In genomic region chr4:125017431-125017830, GRCm38 (mm10) we compare ENCODE assay signal across 20 mouse cellular contexts. TPM values are rescaled to one million over a fixed set of nuclear protein-coding genes. Genes with fewer than 3 reads are reported as not detected.
DNase-seq lines count a peak whose midpoint lies in the region; ATAC-seq and TF ChIP-seq lines count a peak whose summit lies in the region.
"Had no signal": no experiment of that assay in that cellular context is flagged by ENCODE, and none has a peak within 500 bp of the region (broad histone marks: within the 10 kb centered on the region; RNA-seq: fewer than 3 reads in every experiment).

No protein-coding gene starts in this region.

- peak; percentile 24; the same call in 1 of the 2 replicates for TF ChIP-seq POLR2A in testis, adult 2 months (IDR thresholded peaks at IDR 0.05; ENCODE audit: control insufficient read depth, low read depth, low read length)

- H3K27me3 ChIP-seq in lung, embryonic 14.5 days (ENCODE audit: insufficient read depth, low read length) = no peaks in the 10 kb centered on the region
- no peaks in the 10 kb centered on the region for H3K27me3 ChIP-seq in testis, adult 2 months (ENCODE audit: control insufficient read depth, insufficient read depth, low read length)
- H3K27me3 ChIP-seq: forebrain, embryonic 15.5 days; Patski had no signal

- H3K27ac ChIP-seq in lung, embryonic 14.5 days (ENCODE audit: low read depth) = no peak overlapping the region
- peak overlapping the region; percentile 43 for H3K27ac ChIP-seq in testis, adult 2 months (ENCODE audit: control insufficient read depth, insufficient read depth, low read depth, low read length)
- H3K27ac ChIP-seq: embryonic facial prominence, embryonic 15.5 days; forebrain, embryonic 15.5 days; liver, embryonic 12.5 days had no signal

- intact Hi-C loops in left cerebral cortex, postnatal 4 days (cut with DNase I) = no loop called here
- intact Hi-C loops in left cerebral cortex, postnatal 14 days (cut with DNase I) = no loop called here

- 67% methylated on average over 11 of the region's 11 CpGs for WGBS in lung, embryonic 14.5 days

- H3K9me3 ChIP-seq in lung, embryonic 14.5 days (ENCODE audit: low read depth, low read length) = no peaks in the 10 kb centered on the region
- H3K9me3 ChIP-seq: embryonic facial prominence, embryonic 15.5 days; forebrain, embryonic 15.5 days; liver, embryonic 12.5 days; megakaryocyte, embryonic 14.5 days had no signal

- no peak overlapping the region for H3K9ac ChIP-seq in lung, embryonic 14.5 days
- H3K9ac ChIP-seq: embryonic facial prominence, embryonic 15.5 days; forebrain, embryonic 15.5 days; liver, embryonic 12.5 days had no signal

- no peak overlapping the region for H3K4me3 ChIP-seq in lung, embryonic 14.5 days (ENCODE audit: low read depth, low read length)
- H3K4me3 ChIP-seq in testis, adult 2 months (ENCODE audit: control insufficient read depth, low read depth, low read length) = no peak overlapping the region
- H3K4me3 ChIP-seq: embryonic facial prominence, embryonic 15.5 days; forebrain, embryonic 15.5 days; liver, embryonic 12.5 days; megakaryocyte, embryonic 14.5 days had no signal

- peak; percentile 57 for DNase-seq in left cerebral cortex, postnatal 4 days
- no peak for DNase-seq in left cerebral cortex, postnatal 14 days (ENCODE audit: low spot score in 2 of 2)
- peak; percentile 79 to 84 for DNase-seq in adrenal gland, postnatal 36 days
- peak; percentile 27 for DNase-seq in lung, embryonic 14.5 days
- no peak for DNase-seq in cerebellum, adult 11-12 months
- no peak for DNase-seq in thymus, postnatal 0 days (ENCODE audit: low spot score)
- DNase-seq: cerebellum, adult 9-11 months; gastrocnemius, postnatal 25 days; spleen, adult 18-20 months; thymus, adult 18-20 months had no signal

- no peak overlapping the region for H3K4me2 ChIP-seq in lung, embryonic 14.5 days
- H3K4me2 ChIP-seq: embryonic facial prominence, embryonic 15.5 days; forebrain, embryonic 15.5 days; liver, embryonic 12.5 days had no signal

- TF ChIP-seq CTCF in lung, embryonic 14.5 days (IDR thresholded peaks at IDR 0.05; ENCODE audit: low read depth) = no peak
- TF ChIP-seq CTCF in testis, adult 2 months (IDR thresholded peaks at IDR 0.05; ENCODE audit: control insufficient read depth, insufficient read depth, insufficient replicate concordance, low read depth, low read length) = no peak

- no peaks in the 10 kb centered on the region for H3K36me3 ChIP-seq in lung, embryonic 14.5 days (ENCODE audit: insufficient read depth)
- H3K36me3 ChIP-seq in testis, adult 2 months (ENCODE audit: control insufficient read depth, insufficient read depth, low read length) = no peaks in the 10 kb centered on the region
- H3K36me3 ChIP-seq: embryonic facial prominence, embryonic 15.5 days; forebrain, embryonic 15.5 days; liver, embryonic 12.5 days had no signal

- no peak for ATAC-seq in lung, embryonic 14.5 days (ENCODE audit: insufficient read depth)
- no peak for ATAC-seq in CD4-positive, CD25-positive, alpha-beta regulatory T cell, adult 4 months
- ATAC-seq: forebrain, embryonic 15.5 days; intestine, postnatal 0 days; liver, embryonic 12.5 days; Patski had no signal

- H3K4me1 ChIP-seq in lung, embryonic 14.5 days (ENCODE audit: insufficient read depth) = no peaks in the 10 kb centered on the region
- peaks cover 2% of the 10 kb centered on the region for H3K4me1 ChIP-seq in testis, adult 2 months (ENCODE audit: control insufficient read depth, insufficient read depth, low read length)
- H3K4me1 ChIP-seq: forebrain, embryonic 15.5 days; liver, embryonic 12.5 days had no signal

RNA-seq across cellular contexts. Expression of gene Gnl2, which starts 1.0 kb away (rescaled TPM):
- total RNA-seq in left cerebral cortex, postnatal 4 days (2021) = 10 to 100 TPM; 80.4 to 83.5 TPM
- 10 to 100 TPM; 68.8 to 70.7 TPM for total RNA-seq in left cerebral cortex, postnatal 14 days (2021)
- total RNA-seq in adrenal gland, postnatal 36 days (2021) = 10 to 100 TPM; 44.9 to 63.1 TPM
- polyA plus RNA-seq in lung, embryonic 14.5 days (2014; fragmentation: Nextera tagmentation; extraction: Ambion mirVana) = 80.7 and 81.9 TPM in 2 replicates
- polyA plus RNA-seq in testis, adult 2 months (2012; rRNA removed) = 24.5 and 25.3 TPM in 2 replicates
- 62.6 and 66.4 TPM in 2 replicates for polyA plus RNA-seq in thymus, postnatal 0 days (2015; fragmentation: Nextera tagmentation; extraction: Ambion mirVana)
- 10 to 100 TPM; 72.3 to 96.7 TPM for polyA plus RNA-seq in CD4-positive, CD25-positive, alpha-beta regulatory T cell, adult 4 months (2017; shearing (Covaris generic))

RNA-seq across cellular contexts. Expression of gene Rspo1, which starts 31.2 kb away (rescaled TPM):
- 1 to 10 TPM; 1.1 to 1.4 TPM for total RNA-seq in left cerebral cortex, postnatal 4 days (2021)
- total RNA-seq in left cerebral cortex, postnatal 14 days (2021) = 1 to 10 TPM; 4.4 to 4.8 TPM
- 1 to 10 TPM; 4.0 to 4.6 TPM for total RNA-seq in adrenal gland, postnatal 36 days (2021)
- 12.8 and 16.0 TPM in 2 replicates for polyA plus RNA-seq in lung, embryonic 14.5 days (2014; fragmentation: Nextera tagmentation; extraction: Ambion mirVana)
- 1.1 and 1.7 TPM in 2 replicates for polyA plus RNA-seq in testis, adult 2 months (2012; rRNA removed)
- polyA plus RNA-seq in thymus, postnatal 0 days (2015; fragmentation: Nextera tagmentation; extraction: Ambion mirVana) = 0.12 and 0.13 TPM in 2 replicates
- not detected for polyA plus RNA-seq in CD4-positive, CD25-positive, alpha-beta regulatory T cell, adult 4 months (2017; shearing (Covaris generic))
- total RNA-seq: hematopoietic stem cell, adult 5-6 weeks had no signal
- polyA plus RNA-seq: Patski had no signal

RNA-seq across cellular contexts. Expression of gene Dnali1, which starts 48.1 kb away (rescaled TPM):
- under 1 TPM; 0.80 to 0.91 TPM for total RNA-seq in left cerebral cortex, postnatal 4 days (2021)
- under 1 TPM in 1 of 2 experiments, not detected in 1; 0.15 TPM for total RNA-seq in left cerebral cortex, postnatal 14 days (2021)
- total RNA-seq in adrenal gland, postnatal 36 days (2021) = not detected
- 0.13 and 0.42 TPM in 2 replicates for polyA plus RNA-seq in lung, embryonic 14.5 days (2014; fragmentation: Nextera tagmentation; extraction: Ambion mirVana)
- 185 and 189 TPM in 2 replicates for polyA plus RNA-seq in testis, adult 2 months (2012; rRNA removed)
- 0.22 and 0.30 TPM in 2 replicates for polyA plus RNA-seq in thymus, postnatal 0 days (2015; fragmentation: Nextera tagmentation; extraction: Ambion mirVana)
- not detected for polyA plus RNA-seq in CD4-positive, CD25-positive, alpha-beta regulatory T cell, adult 4 months (2017; shearing (Covaris generic))
- total RNA-seq: gastrocnemius, postnatal 25 days; hematopoietic stem cell, adult 5-6 weeks had no signal
- polyA plus RNA-seq: intestine, postnatal 0 days; large intestine, adult 2 months had no signal

RNA-seq across cellular contexts. Expression of gene Snip1, which starts 49.0 kb away (rescaled TPM):
- 10 to 100 TPM; 16.6 to 17.4 TPM for total RNA-seq in left cerebral cortex, postnatal 4 days (2021)
- 10 to 100 TPM; 10.9 to 12.5 TPM for total RNA-seq in left cerebral cortex, postnatal 14 days (2021)
- total RNA-seq in adrenal gland, postnatal 36 days (2021) = 10 to 100 TPM; 18.3 to 20.0 TPM
- polyA plus RNA-seq in lung, embryonic 14.5 days (2014; fragmentation: Nextera tagmentation; extraction: Ambion mirVana) = 35.0 and 35.6 TPM in 2 replicates
- 17.2 and 19.1 TPM in 2 replicates for polyA plus RNA-seq in testis, adult 2 months (2012; rRNA removed)
- polyA plus RNA-seq in thymus, postnatal 0 days (2015; fragmentation: Nextera tagmentation; extraction: Ambion mirVana) = 37.3 and 38.2 TPM in 2 replicates
- polyA plus RNA-seq in CD4-positive, CD25-positive, alpha-beta regulatory T cell, adult 4 months (2017; shearing (Covaris generic)) = 1 to 10 TPM; 5.1 to 8.8 TPM

Comparison
In these comparisons a context has a peak if more than half of its experiments do, and no peak if none do; other contexts are left out.
1. DNase-seq: peak in left cerebral cortex, postnatal 4 days (single experiment), adrenal gland, postnatal 36 days (2 of 2) and lung, embryonic 14.5 days (single experiment); none in left cerebral cortex, postnatal 14 days (0 of 2), cerebellum, adult 11-12 months (single experiment) and thymus, postnatal 0 days (single experiment).
2. RNA of gene Dnali1, which starts 48.1 kb away (polyA plus RNA-seq): 185 to 189 TPM in testis, adult 2 months; 0.22 to 0.30 TPM in thymus, postnatal 0 days, 0.13 to 0.42 TPM in lung, embryonic 14.5 days and not detected in CD4-positive, CD25-positive, alpha-beta regulatory T cell, adult 4 months; every median in the first group is over 100 times any median in the second.